In the genomic region with DNA sequence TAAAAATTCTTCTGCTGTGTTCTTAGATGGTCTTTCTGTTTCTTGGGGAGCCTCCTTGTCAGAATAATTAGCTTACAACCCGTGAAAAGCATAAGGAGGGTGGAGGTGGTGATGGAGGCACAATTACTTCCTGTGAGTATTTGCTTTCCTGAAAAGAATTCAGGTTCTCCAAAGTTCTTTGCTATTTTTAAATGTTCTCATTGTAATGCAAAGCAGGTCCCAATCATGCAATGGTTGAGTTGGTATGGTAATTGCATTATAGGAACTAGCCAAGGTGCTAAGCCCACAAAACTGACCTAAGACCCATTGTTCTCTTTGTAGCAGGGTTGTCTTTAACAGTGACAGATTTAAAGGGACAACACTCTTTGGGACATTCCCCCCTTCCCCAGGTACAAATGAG, we compare ENCODE assay signal across 27 mouse cellular contexts.
DNase-seq lines count a peak whose midpoint lies in the region; ATAC-seq lines count a peak whose summit lies in the region.
"Had no signal": no experiment of that assay in that cellular context is flagged by ENCODE, and none has a peak within 500 bp of the region (broad histone marks: within the 10 kb centered on the region; RNA-seq: fewer than 3 reads in every experiment).

No protein-coding gene starts in this region.

- 3% methylated on average over 1 of the region's 1 CpGs for WGBS in forebrain, embryonic 13.5 days
- WGBS in forebrain, embryonic 10.5 days: 4% methylated on average over 1 of the region's 1 CpGs
- WGBS in forebrain, embryonic 14.5 days: 0% methylated on average over 1 of the region's 1 CpGs

- no peak overlapping the region for H3K4me2 ChIP-seq in forebrain, embryonic 13.5 days
- H3K4me2 ChIP-seq in forebrain, embryonic 14.5 days (ENCODE audit: low read length): no peak overlapping the region
- H3K4me2 ChIP-seq: embryonic facial prominence, embryonic 13.5 days; heart, embryonic 12.5 days; heart, embryonic 15.5 days; hindbrain, embryonic 13.5 days; intestine, embryonic 15.5 days had no signal

- H3K36me3 ChIP-seq in forebrain, embryonic 13.5 days (ENCODE audit: poor library complexity, severe bottlenecking): no peaks in the 10 kb centered on the region
- H3K36me3 ChIP-seq in forebrain, embryonic 10.5 days (replicated peaks): no peaks in the 10 kb centered on the region
- no peaks in the 10 kb centered on the region for H3K36me3 ChIP-seq in forebrain, embryonic 14.5 days (ENCODE audit: control insufficient read depth, insufficient read depth, low read length)
- H3K36me3 ChIP-seq: embryonic facial prominence, embryonic 10.5 days; embryonic facial prominence, embryonic 13.5 days; heart, embryonic 12.5 days; heart, embryonic 15.5 days; hindbrain, embryonic 10.5 days; hindbrain, embryonic 13.5 days; intestine, embryonic 15.5 days had no signal

- H3K9me3 ChIP-seq in forebrain, embryonic 13.5 days (replicated peaks): no peaks in the 10 kb centered on the region
- H3K9me3 ChIP-seq in forebrain, embryonic 10.5 days: no peaks in the 10 kb centered on the region; the same call in 1 of the 2 replicates
- peaks cover 4% of the 10 kb centered on the region; the same call in 1 of the 2 replicates for H3K9me3 ChIP-seq in forebrain, embryonic 14.5 days (replicated peaks; ENCODE audit: control insufficient read depth, low read length)
- H3K9me3 ChIP-seq: embryonic facial prominence, embryonic 10.5 days; embryonic facial prominence, embryonic 13.5 days; heart, embryonic 12.5 days; heart, embryonic 15.5 days; hindbrain, embryonic 10.5 days; hindbrain, embryonic 13.5 days; intestine, embryonic 15.5 days had no signal

- ATAC-seq in forebrain, embryonic 13.5 days: peak; percentile 75; the same call in 1 of the 2 replicates
- peak; percentile 69 for ATAC-seq in forebrain, embryonic 14.5 days
- ATAC-seq in activated CD4-positive, CD25-positive, alpha-beta regulatory T cell, adult 4 months: no peak
- ATAC-seq: hindbrain, embryonic 16.5 days; intestine, embryonic 15.5 days had no signal

- H3K9ac ChIP-seq in forebrain, embryonic 13.5 days: no peak overlapping the region
- H3K9ac ChIP-seq in forebrain, embryonic 14.5 days (ENCODE audit: low read length): no peak overlapping the region
- H3K9ac ChIP-seq: embryonic facial prominence, embryonic 13.5 days; heart, embryonic 12.5 days; heart, embryonic 15.5 days; hindbrain, embryonic 13.5 days; intestine, embryonic 15.5 days had no signal

- H3K27ac ChIP-seq in forebrain, embryonic 13.5 days: no peak overlapping the region
- no peak overlapping the region for H3K27ac ChIP-seq in forebrain, embryonic 10.5 days
- no peak overlapping the region for H3K27ac ChIP-seq in forebrain, embryonic 14.5 days (ENCODE audit: low read depth, low read length)
- H3K27ac ChIP-seq: embryonic facial prominence, embryonic 10.5 days; embryonic facial prominence, embryonic 13.5 days; heart, embryonic 15.5 days; hindbrain, embryonic 10.5 days; hindbrain, embryonic 13.5 days; intestine, embryonic 15.5 days had no signal

- DNase-seq in embryo, embryonic 11 days: peak; percentile 2
- DNase-seq in embryo, embryonic 10.5 days (ENCODE audit: low spot score): no peak
- DNase-seq in forebrain, embryonic 10.5 days (ENCODE audit: extremely low spot score, low spot score): no peak
- peak; percentile 81 for DNase-seq in R1 (ENCODE audit: low read depth, low spot score)
- peak; percentile 53 for DNase-seq in forebrain, embryonic 14.5 days (ENCODE audit: low spot score)
- DNase-seq in right cerebral cortex, adult 18-20 months: no peak
- DNase-seq: adrenal gland, adult 2 months; adrenal gland, postnatal 14 days; cerebellum, adult 11-12 months; cerebellum, adult 8-10 months; cerebellum, postnatal 10 days; gastrocnemius, postnatal 25 days; heart, adult 18-20 months; heart, postnatal 10 days; heart, postnatal 36 days; kidney, adult 11 months; kidney, adult 8-10 months had no signal

- no peaks in the 10 kb centered on the region for H3K27me3 ChIP-seq in forebrain, embryonic 13.5 days
- no peaks in the 10 kb centered on the region for H3K27me3 ChIP-seq in forebrain, embryonic 10.5 days (ENCODE audit: poor library complexity, severe bottlenecking)
- no peaks in the 10 kb centered on the region for H3K27me3 ChIP-seq in forebrain, embryonic 14.5 days (replicated peaks; ENCODE audit: control insufficient read depth, insufficient read depth, low read length)
- H3K27me3 ChIP-seq: embryonic facial prominence, embryonic 13.5 days; heart, embryonic 12.5 days; heart, embryonic 15.5 days; hindbrain, embryonic 13.5 days; intestine, embryonic 15.5 days had no signal

- H3K4me1 ChIP-seq in forebrain, embryonic 13.5 days: 0 out of 2 replicates have a peak, but pooled peaks cover 4% of the 10 kb centered on the region
- H3K4me1 ChIP-seq in forebrain, embryonic 10.5 days: peaks cover 6% of the 10 kb centered on the region
- H3K4me1 ChIP-seq in forebrain, embryonic 14.5 days (ENCODE audit: control insufficient read depth, insufficient read depth, low read length): no peaks in the 10 kb centered on the region; the same call in 1 of the 2 replicates
- H3K4me1 ChIP-seq: embryonic facial prominence, embryonic 10.5 days; embryonic facial prominence, embryonic 13.5 days; heart, embryonic 12.5 days; heart, embryonic 15.5 days; hindbrain, embryonic 10.5 days; hindbrain, embryonic 13.5 days; intestine, embryonic 15.5 days had no signal

- no peak overlapping the region for H3K4me3 ChIP-seq in forebrain, embryonic 13.5 days
- H3K4me3 ChIP-seq in forebrain, embryonic 10.5 days: no peak overlapping the region
- H3K4me3 ChIP-seq in forebrain, embryonic 14.5 days (ENCODE audit: low read depth, low read length): no peak overlapping the region
- H3K4me3 ChIP-seq: embryonic facial prominence, embryonic 10.5 days; embryonic facial prominence, embryonic 13.5 days; heart, embryonic 12.5 days; heart, embryonic 15.5 days; hindbrain, embryonic 10.5 days; hindbrain, embryonic 13.5 days; intestine, embryonic 15.5 days had no signal

Comparison
In these comparisons a context has a peak if more than half of its experiments do, and no peak if none do; other contexts are left out.
1. DNase-seq: peak in embryo, embryonic 11 days (single experiment), R1 (single experiment) and forebrain, embryonic 14.5 days (single experiment); none in embryo, embryonic 10.5 days (single experiment), forebrain, embryonic 10.5 days (single experiment) and right cerebral cortex, adult 18-20 months (single experiment).